Mouse (Mus musculus): ENCODE measurements around the gene Synj2. TPM values are rescaled to one million over a fixed set of nuclear protein-coding genes. Genes with fewer than 3 reads are reported as not detected.

Synj2 gene
- polyA plus RNA-seq, 1 experiment from 2014 or later: 1.5 TPM

GRCm38 (mm10) chr17:5942156-5942555, 1.1 kb downstream of the Synj2 start:
- no peak for ATAC-seq
- H3K4me1 ChIP-seq (ENCODE audit: control insufficient read depth, insufficient read depth, low read length): peaks cover 10% of the 10 kb centered on the region
- no peak overlapping the region; the same call in 1 of the 2 replicates for H3K4me2 ChIP-seq (ENCODE audit: low read length)
- H3K36me3 ChIP-seq (ENCODE audit: control insufficient read depth, insufficient read depth, low read length): no peaks in the 10 kb centered on the region
- peaks cover 21% of the 10 kb centered on the region for H3K27me3 ChIP-seq (ENCODE audit: control insufficient read depth, insufficient read depth, low read depth, low read length)
- H3K27ac ChIP-seq (ENCODE audit: low read length): no peak overlapping the region
- WGBS: 82% methylated on average over 3 of the region's 3 CpGs
- no peak overlapping the region for H3K9ac ChIP-seq (ENCODE audit: low read depth, low read length)
- H3K4me3 ChIP-seq (ENCODE audit: low read depth, low read length): no peak overlapping the region
- no peaks in the 10 kb centered on the region for H3K9me3 ChIP-seq (replicated peaks; ENCODE audit: control insufficient read depth, low read length, poor library complexity, severe bottlenecking)

- H3K4me3 ChIP-seq (ENCODE audit: low read depth, low read length): no peak overlapping the region
- no peaks in the 10 kb centered on the region for H3K36me3 ChIP-seq (ENCODE audit: control insufficient read depth, insufficient read depth, low read length)
- H3K4me2 ChIP-seq (ENCODE audit: low read length): no peak overlapping the region
- no peak overlapping the region for H3K9ac ChIP-seq (ENCODE audit: low read depth, low read length)
- peaks cover 21% of the 10 kb centered on the region for H3K27me3 ChIP-seq (ENCODE audit: control insufficient read depth, insufficient read depth, low read depth, low read length)
- 61% methylated on average over 1 of the region's 1 CpGs for WGBS
- ATAC-seq: no peak
- no peaks in the 10 kb centered on the region for H3K9me3 ChIP-seq (replicated peaks; ENCODE audit: control insufficient read depth, low read length, poor library complexity, severe bottlenecking)
- no peak overlapping the region for H3K27ac ChIP-seq (ENCODE audit: low read length)
- H3K4me1 ChIP-seq (ENCODE audit: control insufficient read depth, insufficient read depth, low read length): peaks cover 10% of the 10 kb centered on the region
Observed at GRCm38 (mm10) chr17:5943053-5943452, 2.0 kb downstream of the Synj2 start.

- H3K27ac ChIP-seq (ENCODE audit: low read length): no peak overlapping the region
- H3K36me3 ChIP-seq (ENCODE audit: control insufficient read depth, insufficient read depth, low read length): no peaks in the 10 kb centered on the region
- no peak overlapping the region for H3K4me2 ChIP-seq (ENCODE audit: low read length)
- ATAC-seq: no peak
- H3K4me3 ChIP-seq (ENCODE audit: low read depth, low read length): no peak overlapping the region
- H3K9ac ChIP-seq (ENCODE audit: low read depth, low read length): no peak overlapping the region
- H3K27me3 ChIP-seq (ENCODE audit: control insufficient read depth, insufficient read depth, low read depth, low read length): peaks cover 10% of the 10 kb centered on the region
- no peaks in the 10 kb centered on the region for H3K9me3 ChIP-seq (replicated peaks; ENCODE audit: control insufficient read depth, low read length, poor library complexity, severe bottlenecking)
- no peaks in the 10 kb centered on the region for H3K4me1 ChIP-seq (ENCODE audit: control insufficient read depth, insufficient read depth, low read length)
- 78% methylated on average over 3 of the region's 3 CpGs for WGBS
Observed at GRCm38 (mm10) chr17:5947039-5947438, 6.0 kb downstream of the Synj2 start.

DNA sequence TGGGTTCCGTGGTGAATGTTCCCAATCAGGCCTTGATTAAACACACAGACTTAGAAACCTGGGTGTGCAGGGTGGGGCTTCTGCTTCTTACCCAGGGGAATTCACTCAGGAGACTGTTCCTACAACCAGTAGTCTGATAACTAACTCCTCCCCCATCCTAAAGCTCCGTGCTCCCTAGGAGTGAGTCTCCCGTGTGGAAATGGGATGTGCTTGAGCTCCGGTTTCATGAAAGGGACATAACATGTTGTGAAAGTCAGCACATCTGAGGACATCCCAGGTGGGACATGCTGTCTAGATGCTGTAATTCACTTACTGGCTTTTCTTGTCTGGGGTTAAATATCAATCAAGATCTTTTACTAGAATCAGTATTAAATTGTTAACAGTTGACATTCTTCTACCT, 11.4 kb downstream of the Synj2 start:
- Histone ChIP-seq H3K9ac (ENCODE audit: low read depth, low read length) (no peak overlapping the region), H3K27me3 (ENCODE audit: control insufficient read depth, insufficient read depth, low read depth, low read length) (no peaks in the 10 kb centered on the region), H3K4me2 (ENCODE audit: low read length) (no peak overlapping the region), H3K9me3 (replicated peaks; ENCODE audit: control insufficient read depth, low read length, poor library complexity, severe bottlenecking) (no peaks in the 10 kb centered on the region), H3K4me1 (ENCODE audit: control insufficient read depth, insufficient read depth, low read length) (no peaks in the 10 kb centered on the region), H3K36me3 (ENCODE audit: control insufficient read depth, insufficient read depth, low read length) (no peaks in the 10 kb centered on the region), H3K4me3 (ENCODE audit: low read depth, low read length) (no peak overlapping the region), H3K27ac (ENCODE audit: low read length) (no peak overlapping the region)
- WGBS: 86% methylated on average over 4 of the region's 4 CpGs
- no peak for ATAC-seq

DNA sequence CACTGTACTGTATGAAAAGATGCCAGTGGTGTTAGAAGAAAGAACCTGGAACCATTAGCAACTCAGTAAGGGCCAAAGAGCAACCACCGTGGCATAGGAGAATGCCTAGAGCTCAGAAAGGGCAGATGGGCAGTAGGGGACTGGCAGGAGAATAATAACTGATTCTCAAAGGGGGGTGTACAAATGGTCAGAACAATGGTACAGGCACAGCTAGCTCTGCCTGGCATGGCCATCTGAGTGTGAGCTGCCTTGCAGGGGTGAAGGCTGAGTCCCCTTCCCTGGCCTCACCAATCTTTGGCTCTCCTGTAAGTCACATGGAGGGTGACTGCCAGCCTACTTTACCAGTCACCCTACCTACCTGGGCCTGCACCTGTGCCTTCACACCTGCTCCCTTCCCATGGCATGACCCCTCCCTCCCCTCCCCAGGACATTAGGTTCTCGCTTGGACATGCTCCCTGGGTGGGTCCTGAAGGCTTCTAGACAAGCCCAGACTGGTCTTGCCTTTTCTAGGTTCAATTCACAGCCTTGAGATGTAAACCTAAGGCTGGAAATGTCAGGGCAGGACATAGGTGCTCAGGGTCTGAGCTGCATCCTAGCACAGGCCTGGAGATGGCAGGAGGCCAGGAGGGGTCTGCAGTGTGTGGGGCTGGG, 15.4 kb downstream of the Synj2 start:
- H3K4me3 ChIP-seq (ENCODE audit: low read depth, low read length): no peak overlapping the region
- WGBS: 76% methylated on average over 2 of the region's 2 CpGs
- no peak overlapping the region for H3K9ac ChIP-seq (ENCODE audit: low read depth, low read length)

GRCm38 (mm10) chr17:5957097-5957496, 16.0 kb downstream of the Synj2 start:
- no peak overlapping the region for H3K9ac ChIP-seq (ENCODE audit: low read depth, low read length)
- no peak overlapping the region for H3K4me2 ChIP-seq (ENCODE audit: low read length)
- H3K27me3 ChIP-seq (ENCODE audit: control insufficient read depth, insufficient read depth, low read depth, low read length): no peaks in the 10 kb centered on the region
- no peaks in the 10 kb centered on the region for H3K36me3 ChIP-seq (ENCODE audit: control insufficient read depth, insufficient read depth, low read length)
- no peaks in the 10 kb centered on the region for H3K9me3 ChIP-seq (replicated peaks; ENCODE audit: control insufficient read depth, low read length, poor library complexity, severe bottlenecking)
- no peak overlapping the region for H3K4me3 ChIP-seq (ENCODE audit: low read depth, low read length)
- no peak for ATAC-seq
- 52% methylated on average over 3 of the region's 3 CpGs for WGBS
- no peaks in the 10 kb centered on the region for H3K4me1 ChIP-seq (ENCODE audit: control insufficient read depth, insufficient read depth, low read length)
- H3K27ac ChIP-seq (ENCODE audit: low read length): no peak overlapping the region

More for the DNA sequence above, 15.4 kb downstream of the Synj2 start:
- H3K27ac ChIP-seq (ENCODE audit: low read length): no peak overlapping the region
- H3K9me3 ChIP-seq (replicated peaks; ENCODE audit: control insufficient read depth, low read length, poor library complexity, severe bottlenecking): no peaks in the 10 kb centered on the region
- ATAC-seq: no peak
- H3K4me2 ChIP-seq (ENCODE audit: low read length): no peak overlapping the region
- no peaks in the 10 kb centered on the region for H3K27me3 ChIP-seq (ENCODE audit: control insufficient read depth, insufficient read depth, low read depth, low read length)
- no peaks in the 10 kb centered on the region for H3K36me3 ChIP-seq (ENCODE audit: control insufficient read depth, insufficient read depth, low read length)
- no peaks in the 10 kb centered on the region for H3K4me1 ChIP-seq (ENCODE audit: control insufficient read depth, insufficient read depth, low read length)

DNA sequence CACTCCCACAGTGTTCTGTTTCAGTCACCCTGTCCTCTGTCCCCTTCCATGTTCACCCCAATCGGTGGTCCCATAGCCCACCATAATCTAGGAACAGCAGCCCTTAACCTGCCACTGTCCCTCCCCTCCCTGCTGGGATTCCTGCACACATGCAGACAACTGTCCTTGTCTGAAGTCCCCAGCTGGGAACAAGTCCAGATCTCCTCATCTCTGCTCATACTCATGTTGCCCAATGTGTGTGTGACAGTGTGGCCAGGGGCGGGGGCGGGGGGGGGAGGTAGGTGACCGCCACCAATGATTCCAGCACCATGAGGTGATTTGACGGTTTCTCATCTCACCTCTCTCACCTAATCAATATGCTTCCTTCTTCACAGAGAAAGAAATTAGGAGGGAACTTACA, 17.1 kb downstream of the Synj2 start:
- Histone ChIP-seq H3K4me2 (ENCODE audit: low read length) (no peak overlapping the region), H3K9ac (ENCODE audit: low read depth, low read length) (no peak overlapping the region), H3K9me3 (replicated peaks; ENCODE audit: control insufficient read depth, low read length, poor library complexity, severe bottlenecking) (no peaks in the 10 kb centered on the region), H3K4me3 (ENCODE audit: low read depth, low read length) (no peak overlapping the region), H3K27ac (ENCODE audit: low read length) (no peak overlapping the region), H3K27me3 (ENCODE audit: control insufficient read depth, insufficient read depth, low read depth, low read length) (no peaks in the 10 kb centered on the region), H3K36me3 (ENCODE audit: control insufficient read depth, insufficient read depth, low read length) (no peaks in the 10 kb centered on the region), H3K4me1 (ENCODE audit: control insufficient read depth, insufficient read depth, low read length) (no peaks in the 10 kb centered on the region)
- ATAC-seq: no peak
- WGBS: 96% methylated on average over 5 of the region's 5 CpGs

GRCm38 (mm10) chr17:5958636-5959035, 17.6 kb downstream of the Synj2 start:
- no peak overlapping the region for H3K9ac ChIP-seq (ENCODE audit: low read depth, low read length)
- ATAC-seq: no peak
- H3K36me3 ChIP-seq (ENCODE audit: control insufficient read depth, insufficient read depth, low read length): no peaks in the 10 kb centered on the region
- H3K9me3 ChIP-seq (replicated peaks; ENCODE audit: control insufficient read depth, low read length, poor library complexity, severe bottlenecking): no peaks in the 10 kb centered on the region
- no peaks in the 10 kb centered on the region for H3K27me3 ChIP-seq (ENCODE audit: control insufficient read depth, insufficient read depth, low read depth, low read length)
- no peak overlapping the region for H3K27ac ChIP-seq (ENCODE audit: low read length)
- no peaks in the 10 kb centered on the region for H3K4me1 ChIP-seq (ENCODE audit: control insufficient read depth, insufficient read depth, low read length)
- 86% methylated on average over 10 of the region's 10 CpGs for WGBS
- no peak overlapping the region for H3K4me3 ChIP-seq (ENCODE audit: low read depth, low read length)
- no peak overlapping the region for H3K4me2 ChIP-seq (ENCODE audit: low read length)

GRCm38 (mm10) chr17:5959096-5959495, 18.0 kb downstream of the Synj2 start:
- H3K27ac ChIP-seq (ENCODE audit: low read length): no peak overlapping the region
- no peaks in the 10 kb centered on the region for H3K36me3 ChIP-seq (ENCODE audit: control insufficient read depth, insufficient read depth, low read length)
- WGBS: 73% methylated on average over 7 of the region's 7 CpGs
- no peak overlapping the region for H3K4me3 ChIP-seq (ENCODE audit: low read depth, low read length)
- no peak overlapping the region for H3K9ac ChIP-seq (ENCODE audit: low read depth, low read length)
- no peak overlapping the region for H3K4me2 ChIP-seq (ENCODE audit: low read length)
- no peak for ATAC-seq
- no peaks in the 10 kb centered on the region for H3K9me3 ChIP-seq (replicated peaks; ENCODE audit: control insufficient read depth, low read length, poor library complexity, severe bottlenecking)
- no peaks in the 10 kb centered on the region for H3K27me3 ChIP-seq (ENCODE audit: control insufficient read depth, insufficient read depth, low read depth, low read length)
- H3K4me1 ChIP-seq (ENCODE audit: control insufficient read depth, insufficient read depth, low read length): no peaks in the 10 kb centered on the region

All from midbrain, embryonic 16.5 days (tissue).